Mouse (Mus musculus): ENCODE data around the gene Fam43b. TPM values are rescaled to one million over a fixed set of nuclear protein-coding genes. Genes with fewer than 3 reads are reported as not detected.

Fam43b gene
- not detected for polyA plus RNA-seq (2017; shearing (Covaris generic))

GRCm38 (mm10) chr4:138395971-138396645, at the start of gene Fam43b:
TSS of gene Fam43b (minus strand) at chr4:138396528.

GRCm38 (mm10) chr4:138434347-138435316, 38.3 kb upstream of the Fam43b start, which contains the start of gene Mul1:
TSS of gene Mul1 (plus strand) at chr4:138434671.

GRCm38 (mm10) chr4:138367641-138368497, 28.5 kb downstream of the Fam43b start, which contains the start of gene Cda:
TSS of gene Cda (minus strand) at chr4:138367992.

Other genes starting within 250 kb of the Fam43b start
- gene Hp1bp3, start 180.2 kb downstream of the Fam43b start, polyA plus RNA-seq (2017; shearing (Covaris generic)): 206 TPM
- gene Sh2d5, start 146.1 kb downstream of the Fam43b start, polyA plus RNA-seq (2017; shearing (Covaris generic)): not detected
- gene Kif17, start 146.1 kb downstream of the Fam43b start, polyA plus RNA-seq (2017; shearing (Covaris generic)): not detected
- 130 TPM for gene Ddost, start 91.8 kb downstream of the Fam43b start, polyA plus RNA-seq (2017; shearing (Covaris generic))
- gene Pink1, start 70.2 kb downstream of the Fam43b start, polyA plus RNA-seq (2017; shearing (Covaris generic)): 19.2 TPM
- gene Cda, start 28.5 kb downstream of the Fam43b start, polyA plus RNA-seq (2017; shearing (Covaris generic)): not detected
- gene Mul1, start 38.1 kb upstream of the Fam43b start, polyA plus RNA-seq (2017; shearing (Covaris generic)): 13.9 TPM
- gene Camk2n1, start 57.8 kb upstream of the Fam43b start, polyA plus RNA-seq (2017; shearing (Covaris generic)): 0.44 TPM
- not detected for gene Vwa5b1, start 239.4 kb upstream of the Fam43b start, polyA plus RNA-seq (2017; shearing (Covaris generic))